Comparison of ENCODE assay signal across 8 mouse cellular contexts in the genomic region with DNA sequence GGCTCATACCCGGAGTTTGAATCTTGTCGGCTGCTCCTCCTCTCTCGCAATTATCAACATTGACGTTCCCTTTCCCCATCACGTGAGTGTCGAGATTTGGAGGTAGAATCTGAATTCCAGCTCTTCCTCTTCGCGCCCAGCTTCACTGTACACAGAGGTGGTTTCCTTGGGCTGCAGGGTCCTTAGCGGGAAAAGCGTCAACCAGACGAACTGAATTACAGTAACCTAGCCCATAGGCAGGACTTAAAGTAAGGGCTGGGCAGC. TPM values are rescaled to one million over a fixed set of nuclear protein-coding genes. Genes with fewer than 3 reads are reported as not detected.
A peak's percentile ranks its signal among the peaks of the same experiment; 100 is the strongest.
DNase-seq lines count a peak whose midpoint lies in the region; ATAC-seq and TF ChIP-seq lines count a peak whose summit lies in the region.

No protein-coding gene starts in this region.

- peak overlapping the region; percentile 73 for H3K27ac ChIP-seq in heart, embryonic 13.5 days (replicated peaks)
- no peak overlapping the region for H3K27ac ChIP-seq in ES-E14 (ENCODE audit: insufficient read depth, low read depth, low read length, poor library complexity, severe bottlenecking)
- H3K27ac ChIP-seq in forebrain, embryonic 12.5 days = peak overlapping the region; percentile 39; the same call in 1 of the 2 replicates
- peak overlapping the region; percentile 62 for H3K27ac ChIP-seq in liver, embryonic 15.5 days (replicated peaks)

- peaks cover 57% of the 10 kb centered on the region for H3K36me3 ChIP-seq in heart, embryonic 13.5 days
- H3K36me3 ChIP-seq in ES-E14 (ENCODE audit: control insufficient read depth, insufficient read depth, low read length, poor library complexity, severe bottlenecking) = peaks cover 51% of the 10 kb centered on the region
- peaks cover 48% of the 10 kb centered on the region for H3K36me3 ChIP-seq in forebrain, embryonic 12.5 days (replicated peaks)
- H3K36me3 ChIP-seq in liver, embryonic 15.5 days (replicated peaks) = peaks cover 45% of the 10 kb centered on the region

- no peaks in the 10 kb centered on the region for H3K27me3 ChIP-seq in heart, embryonic 13.5 days (replicated peaks)
- no peaks in the 10 kb centered on the region for H3K27me3 ChIP-seq in forebrain, embryonic 12.5 days
- H3K27me3 ChIP-seq in liver, embryonic 15.5 days = no peaks in the 10 kb centered on the region

- WGBS in heart, embryonic 13.5 days = 1% methylated on average over 11 of the region's 11 CpGs
- WGBS in forebrain, embryonic 12.5 days = 0% methylated on average over 11 of the region's 11 CpGs
- WGBS in liver, embryonic 15.5 days (ENCODE audit: insufficient replicate concordance) = under 1% methylated on average over 11 of the region's 11 CpGs

- peak overlapping the region; percentile 96 for H3K4me2 ChIP-seq in heart, embryonic 13.5 days
- peak overlapping the region; percentile 84 for H3K4me2 ChIP-seq in forebrain, embryonic 12.5 days
- peak overlapping the region; percentile 86 for H3K4me2 ChIP-seq in liver, embryonic 15.5 days

- H3K9ac ChIP-seq in heart, embryonic 13.5 days = peak overlapping the region; percentile 90
- H3K9ac ChIP-seq in ES-E14 (ENCODE audit: insufficient read depth, low read depth, low read length, poor library complexity, severe bottlenecking) = peak overlapping the region; percentile 95
- peak overlapping the region; percentile 71 for H3K9ac ChIP-seq in forebrain, embryonic 12.5 days
- peak overlapping the region; percentile 65 for H3K9ac ChIP-seq in liver, embryonic 15.5 days

- DNase-seq in heart, adult 9 months (ENCODE audit: low spot score in 2 of 2) = no peak
- DNase-seq in ES-E14 (ENCODE audit: low read depth, low spot score) = no peak
- DNase-seq in adrenal gland, adult 18-20 months (ENCODE audit: low spot score in 2 of 2) = no peak
- DNase-seq in gastrocnemius, postnatal 36 days = no peak
- DNase-seq in thymus, postnatal 25 days = no peak

- peaks cover 25% of the 10 kb centered on the region for H3K4me1 ChIP-seq in heart, embryonic 13.5 days
- peaks cover 2 to 6% of the 10 kb centered on the region in 2 experiments; a peak in 2 of 4 replicates for H3K4me1 ChIP-seq in ES-E14 (ENCODE audit: control insufficient read depth in 2 of 2, insufficient read depth in 2 of 2, low read length in 2 of 2, poor library complexity in 1 of 2)
- H3K4me1 ChIP-seq in forebrain, embryonic 12.5 days = peaks cover 21% of the 10 kb centered on the region
- peaks cover 21% of the 10 kb centered on the region for H3K4me1 ChIP-seq in liver, embryonic 15.5 days (replicated peaks)

- peak overlapping the region; percentile 84 for H3K4me3 ChIP-seq in heart, embryonic 13.5 days
- peak overlapping the region; percentile 84 to 91 for H3K4me3 ChIP-seq in ES-E14 (ENCODE audit: insufficient read depth in 1 of 2, low read depth in 1 of 2, low read length in 2 of 2, poor library complexity in 1 of 2, severe bottlenecking in 1 of 2)
- H3K4me3 ChIP-seq in forebrain, embryonic 12.5 days (replicated peaks) = peak overlapping the region; percentile 66
- H3K4me3 ChIP-seq in liver, embryonic 15.5 days (replicated peaks) = peak overlapping the region; percentile 81

- peak; percentile 7; the same call in 1 of the 2 replicates for ATAC-seq in heart, embryonic 13.5 days (ENCODE audit: extremely low read depth, insufficient number of reproducible peaks, low FRiP score, low TSS enrichment)
- ATAC-seq in forebrain, embryonic 12.5 days (ENCODE audit: low FRiP score) = no peak; the same call in 1 of the 2 replicates
- no peak; the same call in 1 of the 2 replicates for ATAC-seq in liver, embryonic 15.5 days (ENCODE audit: insufficient read depth)

- H3K9me3 ChIP-seq in heart, embryonic 13.5 days = no peaks in the 10 kb centered on the region
- H3K9me3 ChIP-seq in ES-E14 (ENCODE audit: control insufficient read depth, insufficient read depth, low read depth, low read length) = no peaks in the 10 kb centered on the region
- H3K9me3 ChIP-seq in forebrain, embryonic 12.5 days = no peaks in the 10 kb centered on the region
- no peaks in the 10 kb centered on the region for H3K9me3 ChIP-seq in liver, embryonic 15.5 days (replicated peaks)

- intact Hi-C loops in gastrocnemius, postnatal 36 days (cut with DNase I) = no loop called here

- in situ Hi-C loops in ES-E14 (cut with MboI; ENCODE audit: low sequenced_read_pairs in 2 of 2, unreplicated experiment in 2 of 2) = no loop called here

TF ChIP-seq in ES-E14, 5 proteins besides CTCF, POLR2A, EP300 and RAD21:
- TF ChIP-seq MAFK (IDR thresholded peaks at IDR 0.05; ENCODE audit: insufficient read depth, low read depth, low read length) = no peak
- no peak for TF ChIP-seq HCFC1 (IDR thresholded peaks at IDR 0.05; ENCODE audit: borderline replicate concordance, insufficient read depth, low read length)
- TF ChIP-seq CHD2 (IDR thresholded peaks at IDR 0.05; ENCODE audit: low read depth, low read length) = no peak
- no peak for TF ChIP-seq ZNF384 (IDR thresholded peaks at IDR 0.05; ENCODE audit: low read depth, low read length)
- TF ChIP-seq ZC3H11A (IDR thresholded peaks at IDR 0.05; ENCODE audit: borderline replicate concordance, low read depth, low read length) = no peak

RNA-seq across cellular contexts. Expression of gene Fastkd3, which starts 0.4 kb away (rescaled TPM):
- polyA plus RNA-seq in heart, embryonic 13.5 days (2015; fragmentation: Nextera tagmentation; extraction: Ambion mirVana) = 18.1 and 21.7 TPM in 2 replicates
- total RNA-seq in ES-E14 (2012; rRNA removed) = 14.0 and 18.7 TPM in 2 replicates
- 39.5 and 40.5 TPM in 2 replicates for polyA plus RNA-seq in forebrain, embryonic 12.5 days (2016; fragmentation: Nextera tagmentation; extraction: Ambion mirVana)
- polyA plus RNA-seq in liver, embryonic 15.5 days (2015; fragmentation: Nextera tagmentation; extraction: Ambion mirVana) = 12.4 and 12.5 TPM in 2 replicates
- 10 to 100 TPM; 13.3 to 14.9 TPM for total RNA-seq in adrenal gland, adult 18-20 months (2021)
- total RNA-seq in gastrocnemius, postnatal 36 days (2021) = 1 to 10 TPM; 7.7 to 9.8 TPM

RNA-seq across cellular contexts. Expression of gene Mtrr, which starts 0.5 kb away (rescaled TPM):
- polyA plus RNA-seq in heart, embryonic 13.5 days (2015; fragmentation: Nextera tagmentation; extraction: Ambion mirVana) = 19.9 and 21.7 TPM in 2 replicates
- total RNA-seq in ES-E14 (2012; rRNA removed) = 31.3 and 37.8 TPM in 2 replicates
- polyA plus RNA-seq in forebrain, embryonic 12.5 days (2016; fragmentation: Nextera tagmentation; extraction: Ambion mirVana) = 16.1 and 18.4 TPM in 2 replicates
- polyA plus RNA-seq in liver, embryonic 15.5 days (2015; fragmentation: Nextera tagmentation; extraction: Ambion mirVana) = 9.1 and 9.4 TPM in 2 replicates
- total RNA-seq in adrenal gland, adult 18-20 months (2021) = 10 to 100 TPM; 14.8 to 15.5 TPM
- 10 to 100 TPM; 18.9 to 24.1 TPM for total RNA-seq in gastrocnemius, postnatal 36 days (2021)

RNA-seq across cellular contexts. Expression of gene 1700001L19Rik, which starts 14.8 kb away (rescaled TPM):
- polyA plus RNA-seq in heart, embryonic 13.5 days (2015; fragmentation: Nextera tagmentation; extraction: Ambion mirVana) = 0.29 and 0.51 TPM in 2 replicates
- 0.27 and 0.48 TPM in 2 replicates for total RNA-seq in ES-E14 (2012; rRNA removed)
- 0.68 and 1.1 TPM in 2 replicates for polyA plus RNA-seq in forebrain, embryonic 12.5 days (2016; fragmentation: Nextera tagmentation; extraction: Ambion mirVana)
- not detected in 2 replicates for polyA plus RNA-seq in liver, embryonic 15.5 days (2015; fragmentation: Nextera tagmentation; extraction: Ambion mirVana)
- total RNA-seq in adrenal gland, adult 18-20 months (2021) = under 1 TPM in 1 of 2 experiments, not detected in 1; 0.20 TPM
- not detected for total RNA-seq in gastrocnemius, postnatal 36 days (2021)
